Mouse (Mus musculus) thymus, postnatal 14 days (tissue): ENCODE measurements around the gene Tesk2.
"Not testable (repeated sequence)": the region's sequence is repeated elsewhere in the genome, so short reads cannot be mapped to it uniquely, and the experiment has no call there.

Experiments
- DNase-seq: peaks from one replicate; pipeline ENCODE4 v3.0.0; 2021

Tesk2 gene

GRCm38 (mm10) chr4:116796442-116797110 is 75.8 kb downstream of the Tesk2 start:
- DNase-seq, result no peak

DNA sequence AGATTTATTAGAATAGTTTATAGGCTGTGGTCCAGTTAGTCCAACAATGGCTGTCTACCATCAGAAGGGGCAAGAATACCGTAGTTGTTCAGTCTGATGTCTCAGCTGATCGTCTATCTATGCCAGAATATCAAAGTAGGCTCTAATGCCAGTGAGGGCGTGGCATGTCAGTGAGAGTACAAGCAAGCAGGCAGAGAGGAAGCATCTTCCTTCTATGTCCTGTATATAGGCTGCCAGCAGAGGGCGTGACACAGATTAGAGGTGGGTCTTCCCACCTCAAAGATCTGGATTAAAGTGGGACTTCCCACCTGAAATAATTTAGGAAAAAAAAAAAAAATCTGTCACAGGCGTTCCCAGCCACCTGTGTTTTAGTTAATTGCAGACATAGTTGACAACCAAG is 79.2 kb downstream of the Tesk2 start:
- DNase-seq, result peak; percentile 36

GRCm38 (mm10) chr4:116807197-116808129 is 86.7 kb downstream of the Tesk2 start, which contains the start of the genes Toe1 and Mutyh:
TSS of gene Toe1 (minus strand) at chr4:116807640.
TSS of gene Mutyh (plus strand) at chr4:116807723.
- peak; percentile 94 for DNase-seq

DNA sequence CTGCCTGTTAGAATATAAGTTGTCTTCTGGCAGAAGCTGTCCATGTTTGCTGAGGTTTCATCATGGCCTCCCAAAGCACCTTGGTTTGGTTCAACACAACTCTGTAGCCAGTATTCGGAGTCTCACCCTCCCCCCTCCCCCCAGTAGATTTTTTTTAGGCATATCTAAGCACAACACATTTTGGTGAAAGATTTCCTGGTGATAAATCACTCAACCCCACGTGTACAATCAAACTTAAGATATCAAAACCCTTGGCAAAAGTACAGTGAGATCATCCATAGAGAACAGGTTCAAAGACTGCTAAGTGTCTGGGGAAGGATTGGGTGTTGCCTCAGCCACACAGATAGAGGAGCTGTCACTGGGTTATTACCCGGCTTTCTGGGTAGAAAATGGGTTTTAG is 90.3 kb downstream of the Tesk2 start:
- DNase-seq, result no peak

DNA sequence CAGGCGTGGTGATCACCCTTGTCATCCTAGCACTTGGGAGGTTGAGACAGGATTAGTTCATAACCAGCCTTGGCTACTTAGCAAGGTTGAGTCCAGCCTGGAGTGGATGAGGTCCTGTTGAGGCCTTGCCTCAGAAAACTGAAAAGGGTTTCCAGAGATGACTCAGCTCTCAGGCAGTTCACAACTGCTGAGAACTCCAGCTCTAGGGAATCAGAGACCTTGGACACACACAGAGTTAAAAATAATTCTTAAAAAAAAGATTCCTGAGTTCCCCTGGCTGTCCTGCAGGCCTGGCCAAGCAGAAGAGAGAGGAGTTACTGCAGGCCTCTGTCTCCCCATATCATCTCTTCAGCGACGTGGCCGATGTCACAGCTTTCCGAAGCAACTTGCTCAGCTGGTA is 94.5 kb downstream of the Tesk2 start:
- DNase-seq, result no peak

GRCm38 (mm10) chr4:116817486-116817885 is 96.7 kb downstream of the Tesk2 start:
- no peak for DNase-seq

GRCm38 (mm10) chr4:116819968-116820901 is 99.5 kb downstream of the Tesk2 start:
- no peak for DNase-seq

DNA sequence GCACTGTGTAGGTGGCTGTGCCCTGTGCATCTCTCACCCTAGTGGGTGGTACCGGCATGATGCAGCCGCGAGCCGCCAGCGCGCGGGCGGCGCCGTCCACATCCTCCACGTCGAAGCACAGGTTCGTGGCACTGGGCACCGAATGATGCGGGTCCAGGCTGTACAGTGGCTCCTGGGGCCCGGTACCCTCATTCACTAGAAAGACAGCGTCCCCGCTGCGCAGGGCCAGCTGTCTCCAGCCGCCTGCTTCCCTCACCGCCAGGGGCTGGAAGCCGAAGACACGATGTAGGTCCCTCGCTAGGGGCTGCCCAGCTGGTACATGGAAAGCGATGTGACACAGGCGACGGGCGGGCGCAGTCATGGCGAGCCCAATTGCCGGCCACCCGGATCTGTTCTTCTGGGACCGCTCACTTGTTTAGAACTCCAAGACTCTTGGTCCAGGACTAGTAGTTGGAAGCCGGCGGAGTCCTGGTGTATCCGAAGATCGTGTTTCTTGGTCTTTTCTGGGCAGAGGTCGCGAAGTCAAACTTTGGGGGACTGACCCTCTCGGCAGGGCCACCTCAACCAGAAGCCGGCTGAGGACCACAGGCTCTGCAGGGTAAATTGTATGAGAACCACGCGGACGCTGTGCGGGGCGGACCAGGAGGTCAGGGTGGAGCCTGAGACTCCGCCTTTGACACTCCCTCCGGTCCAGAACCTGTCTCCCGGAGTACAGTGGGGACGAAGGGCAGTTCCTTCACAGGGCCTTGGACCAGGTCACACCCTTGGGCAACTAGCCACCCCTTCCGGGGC is 100.3 kb downstream of the Tesk2 start:
- DNase-seq, result peak; percentile 48

- DNase-seq, result no peak
These were observed 100.9 kb downstream of the Tesk2 start, which contains the start of gene Hpdl for GRCm38 (mm10) chr4:116821694-116822016. TSS of gene Hpdl (minus strand) at chr4:116821707.

DNA sequence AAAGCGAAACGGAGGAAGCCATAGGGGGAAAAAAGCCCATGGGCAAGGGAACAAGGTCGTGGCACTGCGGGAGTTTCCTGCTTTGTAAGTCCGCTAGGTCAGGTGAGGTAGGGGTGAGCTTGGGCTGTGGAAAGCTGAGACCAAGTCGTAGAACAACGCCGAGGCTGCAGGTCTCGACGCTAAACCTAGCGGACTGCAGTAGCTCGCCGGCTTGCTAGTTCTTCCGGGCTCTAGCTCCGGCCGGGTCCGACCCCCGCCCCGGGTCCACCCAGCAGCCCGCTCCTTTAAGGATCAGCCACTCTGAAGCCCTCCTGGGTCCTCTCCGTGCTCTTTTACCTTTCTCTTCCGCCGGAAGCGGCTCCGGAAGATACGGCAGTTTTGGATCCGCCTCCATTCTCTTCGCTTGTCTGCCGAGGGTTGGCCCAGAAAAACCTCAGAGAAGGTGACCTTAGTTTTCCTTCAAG is 103.8 kb downstream of the Tesk2 start:
- peak; percentile 82 for DNase-seq

GRCm38 (mm10) chr4:116827819-116828218 is 107.1 kb downstream of the Tesk2 start:
- DNase-seq, result peak; percentile 33

DNA sequence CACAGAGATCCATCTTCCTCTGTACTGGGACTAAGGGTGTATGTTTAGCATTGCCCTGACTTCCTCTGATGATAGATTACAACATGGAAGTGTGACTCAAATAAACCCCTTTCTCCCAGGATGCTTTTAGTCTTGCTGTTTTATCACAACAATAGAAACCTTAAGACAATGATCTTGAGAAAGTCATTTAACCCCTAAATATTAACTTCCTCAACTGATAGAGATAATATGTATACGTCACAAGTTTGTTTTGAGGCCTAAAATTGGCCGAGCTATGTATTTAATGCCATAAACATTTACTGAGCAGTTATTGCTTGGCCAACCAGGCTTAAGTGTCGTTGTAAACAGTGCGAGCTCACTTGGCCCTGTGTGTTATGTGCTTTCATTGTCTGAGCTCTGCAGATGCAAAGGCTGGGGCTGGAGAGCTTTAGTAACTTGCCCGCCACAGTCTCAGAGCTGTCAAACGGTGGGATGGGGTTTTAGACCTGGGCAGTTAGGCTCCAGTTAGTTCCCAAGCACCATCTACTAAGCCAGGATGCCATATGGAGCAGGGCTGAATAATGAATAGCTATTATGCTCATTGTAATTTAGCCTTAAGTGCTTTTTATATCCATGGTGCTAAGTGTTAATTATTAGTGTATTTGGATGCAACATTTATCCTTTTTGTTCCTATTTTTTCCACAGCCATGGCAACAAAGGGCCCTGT is 108.8 kb downstream of the Tesk2 start:
- no peak for DNase-seq

DNA sequence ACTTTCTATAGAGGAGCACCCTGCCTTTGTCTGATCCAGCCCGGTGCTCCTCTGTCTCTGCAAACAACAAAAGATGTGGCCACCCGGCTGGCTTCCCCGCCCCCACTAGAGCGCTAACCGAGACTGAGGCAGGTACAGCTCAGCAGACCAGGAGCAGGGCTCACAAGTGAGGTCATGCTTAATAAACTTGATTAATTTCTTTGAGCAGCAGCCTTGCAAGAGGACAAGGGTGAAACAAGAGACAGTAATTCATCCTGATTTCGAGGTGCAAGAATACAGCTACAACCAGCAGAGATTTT is 109.3 kb downstream of the Tesk2 start:
- DNase-seq, result no peak

- no peak for DNase-seq
These were observed 118.3 kb downstream of the Tesk2 start for GRCm38 (mm10) chr4:116838999-116839398.

GRCm38 (mm10) chr4:116840096-116840495 is 119.3 kb downstream of the Tesk2 start:
- not testable (repeated sequence) for DNase-seq

DNA sequence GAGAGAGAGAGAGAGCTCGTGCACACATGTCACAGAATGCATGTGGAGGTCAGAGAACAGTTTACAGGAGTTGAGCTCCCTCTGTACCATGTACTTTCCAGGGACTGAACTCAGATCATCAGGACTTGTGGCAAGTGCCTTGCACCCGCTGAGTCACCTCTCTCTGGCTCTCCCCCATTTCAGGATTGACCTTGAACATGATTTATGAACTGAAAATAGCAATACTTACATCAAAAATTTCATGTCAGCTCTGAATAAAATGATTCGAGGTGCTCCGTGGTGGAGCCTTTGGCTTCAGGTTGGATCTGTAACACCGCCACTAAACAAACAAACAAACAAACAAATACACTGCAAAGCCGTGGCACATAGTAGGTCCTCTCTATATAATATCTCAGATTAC is 120.1 kb downstream of the Tesk2 start:
- no peak for DNase-seq

GRCm38 (mm10) chr4:116844324-116844723 is 123.6 kb downstream of the Tesk2 start:
- no peak for DNase-seq

GRCm38 (mm10) chr4:116849901-116850300 is 129.2 kb downstream of the Tesk2 start:
- no peak for DNase-seq

DNA sequence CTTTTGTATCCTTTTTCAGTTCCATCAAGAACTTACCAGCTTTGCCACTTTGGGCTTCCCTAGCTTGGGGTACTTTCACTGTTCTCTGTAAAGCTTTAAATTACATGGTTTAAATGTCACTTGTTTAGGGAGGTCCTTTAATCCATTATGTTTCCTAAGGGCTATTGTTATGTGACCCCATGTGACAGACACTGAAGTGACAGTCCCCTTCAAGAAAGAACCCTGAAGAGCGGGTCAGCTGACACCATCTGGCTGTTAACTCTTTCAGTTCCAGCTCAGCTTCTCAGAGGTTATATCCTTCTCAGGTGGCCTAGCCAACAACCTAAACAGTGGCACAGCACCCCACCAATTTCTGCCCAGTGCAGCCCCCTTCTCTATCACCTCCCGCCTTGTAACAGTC is 133.5 kb downstream of the Tesk2 start:
- no peak for DNase-seq
